Mouse (Mus musculus): ENCODE measurements at regions not wholly inside any gene's neighbourhood (a gene's known extent, or its start where the extent isn't known, plus 50 kb on each side); places are given as distances from the start of the nearest gene placed in this dataset.

DNA sequence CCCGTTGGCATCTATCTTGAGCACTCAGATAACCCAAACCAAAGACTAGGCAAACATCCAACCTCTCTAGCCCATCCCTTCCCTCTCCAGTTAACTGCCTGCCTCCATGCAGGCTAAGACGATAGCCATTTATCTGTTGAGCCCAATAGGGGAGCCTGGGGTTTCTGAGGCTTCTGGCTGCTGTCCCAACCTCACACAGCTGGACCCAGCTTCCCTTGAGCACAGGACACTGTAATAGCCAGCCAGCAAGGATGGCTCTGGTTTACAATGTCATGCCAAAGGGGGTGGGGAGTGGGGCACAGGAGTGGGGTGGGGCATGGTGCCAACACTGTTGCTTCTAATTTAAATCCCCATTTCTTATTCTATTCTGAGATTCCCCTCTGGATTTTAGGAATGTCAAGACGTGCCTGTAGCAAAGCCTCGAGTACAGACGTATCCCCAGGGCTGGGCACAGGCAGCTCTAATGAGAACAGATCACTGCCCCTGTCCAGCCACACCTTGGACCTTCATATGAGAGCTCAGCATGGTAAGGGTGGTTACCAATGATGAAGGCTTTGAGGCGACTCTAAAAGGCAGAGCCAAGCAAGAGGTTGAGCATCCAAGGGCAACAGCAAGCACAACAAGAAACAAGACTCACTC is 152.0 kb downstream of the Auh start:
- no peak for ATAC-seq (replicated peaks; ENCODE audit: insufficient number of reproducible peaks, low FRiP score, low TSS enrichment, poor library complexity, severe bottlenecking)

DNA sequence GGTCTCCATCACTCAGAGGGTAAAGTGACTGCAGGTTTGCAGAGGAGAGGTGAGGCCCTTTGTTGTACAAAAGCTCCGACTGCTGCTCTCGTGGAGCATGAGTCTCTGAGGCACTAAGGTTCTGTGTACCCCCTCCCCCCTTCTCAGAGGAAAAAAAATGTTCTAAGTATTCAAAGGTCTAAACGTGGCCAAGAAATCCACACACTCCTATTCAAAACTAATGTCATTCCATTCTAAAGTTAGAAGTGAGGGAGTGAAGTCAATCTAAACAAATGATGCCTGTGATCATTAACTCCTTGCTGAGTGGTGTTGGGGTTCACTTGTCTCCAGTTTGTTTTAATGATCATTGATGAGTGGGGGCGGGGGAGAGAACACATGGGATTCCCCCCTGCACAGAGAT is 150.6 kb downstream of the Auh start:
- no peak for ATAC-seq (replicated peaks; ENCODE audit: insufficient number of reproducible peaks, low FRiP score, low TSS enrichment, poor library complexity, severe bottlenecking)
